Mouse (Mus musculus): ENCODE results near the gene Gm10130.

GRCm38 (mm10) chr2:150293669-150294068, 29.8 kb upstream of the Gm10130 start:
- TF ChIP-seq CTCF (IDR thresholded peaks at IDR 0.05; ENCODE audit: low read depth) (no peak), EP300 (optimal IDR thresholded peaks at IDR 0.05) (no peak)
